Mouse (Mus musculus) forebrain, embryonic 10.5 days (tissue): ENCODE results near the gene 9530077C05Rik. TPM values are rescaled to one million over a fixed set of nuclear protein-coding genes. Genes with fewer than 3 reads are reported as not detected.

Source experiments
- DNase-seq: peaks from one replicate; pipeline ENCODE4 v3.0.0-alpha.2; 2017; ENCODE audit warnings: low spot score; ENCODE audit errors: extremely low spot score
- H3K27ac ChIP-seq: fragments of 300-500 bp; sonication (generic); 2 replicates; pipeline ENCODE4 v1.5.1; 2016; ENCODE audit warnings: mild to moderate bottlenecking
- H3K27me3 ChIP-seq: fragments of 300-500 bp; sonication (generic); 2 replicates; pipeline ENCODE4 v1.6.1; 2016; ENCODE audit warnings: mild to moderate bottlenecking; ENCODE audit not compliant: poor library complexity, severe bottlenecking
- H3K36me3 ChIP-seq: fragments of 300-500 bp; sonication (generic); replicated peaks from 2 replicates; pipeline ENCODE4 v1.6.1; 2016; ENCODE audit warnings: mild to moderate bottlenecking, moderate library complexity
- H3K4me1 ChIP-seq: fragments of 300-500 bp; sonication (generic); 2 replicates; pipeline ENCODE4 v1.6.1; 2016
- H3K4me3 ChIP-seq: fragments of 300-500 bp; sonication (generic); 2 replicates; pipeline ENCODE4 v1.5.1; 2016; ENCODE audit warnings: mild to moderate bottlenecking, moderate library complexity
- H3K9me3 ChIP-seq: fragments of 300-500 bp; sonication (generic); 2 replicates; pipeline ENCODE4 v1.6.1; 2016; ENCODE audit warnings: mild to moderate bottlenecking, moderate library complexity
- WGBS: fragments of 180-500 bp; shearing (Covaris S2); methylation state at CpG from one replicate; pipeline ENCODE4 v1.1.7; 2016; 5-methylcytosine and 5-hydroxymethylcytosine counted together
- polyA plus RNA-seq: library from polyadenylated mRNA; unstranded; fragments of >200 nt; fragmentation: Nextera tagmentation; extraction: Ambion mirVana; gene quantifications from 2 replicates; pipeline ENCODE4 v1.2.1, GENCODE M21; 2016

The 9530077C05Rik gene
- polyA plus RNA-seq, 1 experiment from 2014 or later = 9.4 TPM

- no peak for DNase-seq
- Histone ChIP-seq H3K27ac (no peak overlapping the region), H3K4me1 (peaks cover 25% of the 10 kb centered on the region), H3K27me3 (no peaks in the 10 kb centered on the region), H3K36me3 (no peaks in the 10 kb centered on the region), H3K4me3 (no peak overlapping the region), H3K9me3 (no peaks in the 10 kb centered on the region)
- 84% methylated on average over 10 of the region's 10 CpGs for WGBS
These were observed 12.9 kb downstream of the 9530077C05Rik start for GRCm38 (mm10) chr9:22424196-22424595.

GRCm38 (mm10) chr9:22424719-22425118, 13.4 kb downstream of the 9530077C05Rik start:
- Histone ChIP-seq H3K4me1 (peaks cover 30% of the 10 kb centered on the region), H3K27ac (no peak overlapping the region), H3K4me3 (no peak overlapping the region), H3K9me3 (no peaks in the 10 kb centered on the region), H3K27me3 (no peaks in the 10 kb centered on the region), H3K36me3 (no peaks in the 10 kb centered on the region)
- WGBS = 94% methylated on average over 4 of the region's 4 CpGs
- DNase-seq = no peak

- Histone ChIP-seq H3K27me3 (no peaks in the 10 kb centered on the region), H3K27ac (no peak overlapping the region), H3K4me1 (peaks cover 32% of the 10 kb centered on the region), H3K9me3 (no peaks in the 10 kb centered on the region), H3K4me3 (no peak overlapping the region), H3K36me3 (0 out of 2 replicates have a peak, but pooled peaks cover 3% of the 10 kb centered on the region)
- WGBS = 30% methylated on average over 4 of the region's 4 CpGs
- DNase-seq = no peak
These were observed 16.8 kb downstream of the 9530077C05Rik start for GRCm38 (mm10) chr9:22428028-22428665.

GRCm38 (mm10) chr9:22428666-22429410, 17.5 kb downstream of the 9530077C05Rik start:
- 83% methylated on average over 14 of the region's 14 CpGs for WGBS
- Histone ChIP-seq H3K4me3 (no peak overlapping the region), H3K9me3 (no peaks in the 10 kb centered on the region), H3K36me3 (0 out of 2 replicates have a peak, but pooled peaks cover 3% of the 10 kb centered on the region), H3K27ac (no peak overlapping the region), H3K4me1 (peaks cover 32% of the 10 kb centered on the region), H3K27me3 (no peaks in the 10 kb centered on the region)
- no peak for DNase-seq

GRCm38 (mm10) chr9:22429533-22430241, 18.4 kb downstream of the 9530077C05Rik start:
- Histone ChIP-seq H3K9me3 (no peaks in the 10 kb centered on the region), H3K4me1 (peaks cover 32% of the 10 kb centered on the region), H3K27me3 (no peaks in the 10 kb centered on the region), H3K36me3 (0 out of 2 replicates have a peak, but pooled peaks cover 3% of the 10 kb centered on the region), H3K27ac (no peak overlapping the region), H3K4me3 (no peak overlapping the region)
- 59% methylated on average over 15 of the region's 15 CpGs for WGBS
- DNase-seq = no peak

- no peak for DNase-seq
These were observed 19.1 kb downstream of the 9530077C05Rik start for GRCm38 (mm10) chr9:22430315-22430840.

GRCm38 (mm10) chr9:22433221-22433620, 21.9 kb downstream of the 9530077C05Rik start:
- Histone ChIP-seq H3K27me3 (no peaks in the 10 kb centered on the region), H3K4me1 (peaks cover 25% of the 10 kb centered on the region), H3K36me3 (peaks cover 10% of the 10 kb centered on the region), H3K9me3 (no peaks in the 10 kb centered on the region), H3K27ac (no peak overlapping the region), H3K4me3 (no peak overlapping the region)
- WGBS = 79% methylated on average over 2 of the region's 2 CpGs
- no peak for DNase-seq

More at GRCm38 (mm10) chr9:22430315-22430840, 19.1 kb downstream of the 9530077C05Rik start:
- H3K27ac ChIP-seq = no peak overlapping the region
- 36% methylated on average over 5 of the region's 5 CpGs for WGBS
- H3K4me3 ChIP-seq = no peak overlapping the region
- peaks cover 8% of the 10 kb centered on the region for H3K36me3 ChIP-seq
- H3K27me3 ChIP-seq = no peaks in the 10 kb centered on the region
- H3K4me1 ChIP-seq = peaks cover 32% of the 10 kb centered on the region
- H3K9me3 ChIP-seq = no peaks in the 10 kb centered on the region

GRCm38 (mm10) chr9:22434101-22434500, 22.8 kb downstream of the 9530077C05Rik start:
- H3K27ac ChIP-seq = no peak overlapping the region
- DNase-seq = no peak
- no peaks in the 10 kb centered on the region for H3K27me3 ChIP-seq
- 93% methylated on average over 2 of the region's 2 CpGs for WGBS
- peaks cover 16% of the 10 kb centered on the region for H3K4me1 ChIP-seq
- H3K36me3 ChIP-seq = peaks cover 10% of the 10 kb centered on the region
- H3K9me3 ChIP-seq = no peaks in the 10 kb centered on the region
- H3K4me3 ChIP-seq = no peak overlapping the region

GRCm38 (mm10) chr9:22438826-22439225, 27.5 kb downstream of the 9530077C05Rik start:
- Histone ChIP-seq H3K9me3 (peaks cover 3% of the 10 kb centered on the region; the same call in 1 of the 2 replicates), H3K4me3 (no peak overlapping the region), H3K4me1 (no peaks in the 10 kb centered on the region), H3K36me3 (peaks cover 17% of the 10 kb centered on the region), H3K27ac (no peak overlapping the region), H3K27me3 (no peaks in the 10 kb centered on the region)
- DNase-seq = no peak
- 67% methylated on average over 1 of the region's 1 CpGs for WGBS

- H3K9me3 ChIP-seq = peaks cover 3% of the 10 kb centered on the region; the same call in 1 of the 2 replicates
- WGBS = 96% methylated on average over 10 of the region's 10 CpGs
- H3K27ac ChIP-seq = no peak overlapping the region
- H3K27me3 ChIP-seq = no peaks in the 10 kb centered on the region
- DNase-seq = no peak
- H3K4me3 ChIP-seq = no peak overlapping the region
- H3K4me1 ChIP-seq = no peaks in the 10 kb centered on the region
- H3K36me3 ChIP-seq = peaks cover 30% of the 10 kb centered on the region
These were observed 31.8 kb downstream of the 9530077C05Rik start for GRCm38 (mm10) chr9:22443157-22443556.

- DNase-seq = no peak
- H3K27me3 ChIP-seq = no peaks in the 10 kb centered on the region
- WGBS = 95% methylated on average over 1 of the region's 1 CpGs
- H3K27ac ChIP-seq = no peak overlapping the region
- no peak overlapping the region for H3K4me3 ChIP-seq
- H3K9me3 ChIP-seq = peaks cover 3% of the 10 kb centered on the region; the same call in 1 of the 2 replicates
- no peaks in the 10 kb centered on the region for H3K4me1 ChIP-seq
- peaks cover 50% of the 10 kb centered on the region for H3K36me3 ChIP-seq
These were observed 33.8 kb downstream of the 9530077C05Rik start for GRCm38 (mm10) chr9:22445123-22445522.

GRCm38 (mm10) chr9:22447213-22447612, 35.9 kb downstream of the 9530077C05Rik start:
- no peaks in the 10 kb centered on the region for H3K4me1 ChIP-seq
- no peak overlapping the region for H3K4me3 ChIP-seq
- no peaks in the 10 kb centered on the region for H3K9me3 ChIP-seq
- H3K27me3 ChIP-seq = no peaks in the 10 kb centered on the region
- 90% methylated on average over 5 of the region's 5 CpGs for WGBS
- peaks cover 60% of the 10 kb centered on the region for H3K36me3 ChIP-seq
- no peak overlapping the region for H3K27ac ChIP-seq
- DNase-seq = no peak
